Mouse (Mus musculus) Patski (cell line): ENCODE measurements at regions not wholly inside any gene's neighbourhood (a gene's known extent, or its start where the extent isn't known, plus 50 kb on each side); places are given as distances from the start of the nearest gene placed in this dataset.

Source experiments
- ATAC-seq: fragments of 100-300 bp; one replicate; pipeline ENCODE4 v1.8.0; 2021
- CTCF ChIA-PET: fragments of 350-600 bp; sonication (Branson Sonifier 250); formaldehyde crosslinking; loops from one replicate; lab custom pipeline; 2022; ENCODE audit warnings: inconsistent platforms; lab: Charles Lee
- POLR2A ChIA-PET: fragments of 350-600 bp; sonication (Branson Sonifier 250); formaldehyde crosslinking; loops from one replicate; lab custom pipeline; 2022; ENCODE audit warnings: antibody characterized with exemption, inconsistent platforms; lab: Charles Lee
- DNase-seq: peaks from one replicate; pipeline ENCODE4 v3.0.0-alpha.2; 2011; ENCODE audit warnings: low read depth, low spot score
- H3K27me3 ChIP-seq: fragments of 371-371 bp; one replicate; pipeline ENCODE4 v1.5.1; 2021
- CTCF ChIP-seq: fragments of 100-300 bp; IDR thresholded peaks from one replicate; pipeline ENCODE4 v1.5.1; 2021
- in situ Hi-C: fragments of 300-500 bp; cut with MboI; formaldehyde crosslinking; loops from 3 replicates; pipeline ENCODE4 v1.11.1; 2018; ENCODE audit warnings: low pct_unique_long_range_greater_than_20kb, mixed read lengths

GRCm38 (mm10) chr3:23592506-23593141 lies 1516.2 kb downstream of the Tbl1xr1 start:
- DNase-seq (no peak), ATAC-seq (no peak)
- POLR2A ChIA-PET: no interaction called here
- in situ Hi-C loops: no loop called here
- CTCF ChIA-PET: no interaction called here
- no peak for TF ChIP-seq CTCF
- no peaks in the 10 kb centered on the region for H3K27me3 ChIP-seq

- DNase-seq: no peak
- H3K27me3 ChIP-seq: no peaks in the 10 kb centered on the region
- in situ Hi-C loops: no loop called here
- ATAC-seq: no peak
- CTCF ChIA-PET: interaction anchor here (1.3 kb wide), 1 partner anchor 14 kb away, joined by 3 read pairs; no protein-coding TSS in a partner anchor
- no peak for TF ChIP-seq CTCF
- POLR2A ChIA-PET: no interaction called here
Observed at GRCm38 (mm10) chr3:23601469-23601868, 1525.0 kb downstream of the Tbl1xr1 start.

- POLR2A ChIA-PET: no interaction called here
- no peak for ATAC-seq
- TF ChIP-seq CTCF: no peak
Observed at GRCm38 (mm10) chr3:23610054-23610453, 1533.6 kb downstream of the Tbl1xr1 start.

GRCm38 (mm10) chr3:23658585-23659252 lies 1485.3 kb downstream of the Naaladl2 start:
- in situ Hi-C loops: no loop called here
- H3K27me3 ChIP-seq: no peaks in the 10 kb centered on the region
- DNase-seq (no peak), ATAC-seq (no peak)
- no peak for TF ChIP-seq CTCF
- ChIA-PET CTCF (interaction anchor here (0.8 kb wide), 1 partner anchor 9 kb away, joined by 3 read pairs; no protein-coding TSS in a partner anchor), POLR2A (no interaction called here)

More at GRCm38 (mm10) chr3:23610054-23610453, 1533.6 kb downstream of the Tbl1xr1 start:
- in situ Hi-C loops: no loop called here
- H3K27me3 ChIP-seq: peaks cover 5% of the 10 kb centered on the region
- DNase-seq: no peak
- CTCF ChIA-PET: no interaction called here

GRCm38 (mm10) chr3:23706748-23707147 lies 1437.3 kb downstream of the Naaladl2 start:
- in situ Hi-C loops: no loop called here
- CTCF ChIA-PET: interaction anchor here (0.8 kb wide), 1 partner anchor 31 kb away, joined by 3 read pairs; no protein-coding TSS in a partner anchor
- no peak for TF ChIP-seq CTCF

More at GRCm38 (mm10) chr3:23706748-23707147, 1437.3 kb downstream of the Naaladl2 start:
- ATAC-seq (no peak), DNase-seq (no peak)
- no peaks in the 10 kb centered on the region for H3K27me3 ChIP-seq
- POLR2A ChIA-PET: no interaction called here
